Mouse (Mus musculus) heart, embryonic 16.5 days (tissue): Measurements from ENCODE around the gene Lrrc28. TPM values are rescaled to one million over a fixed set of nuclear protein-coding genes. Genes with fewer than 3 reads are reported as not detected.

Source experiments
- ATAC-seq: fragments of 200-750 bp; cut with Nextera tagmentation; replicated peaks from 2 replicates; pipeline ENCODE4 v1.8.0; 2017; ENCODE audit warnings: moderate number of reproducible peaks; ENCODE audit not compliant: insufficient read depth, low FRiP score; ENCODE audit errors: extremely low read depth
- H3K27ac ChIP-seq: fragments of 300-500 bp; sonication (generic); 2 replicates; pipeline ENCODE4 v1.5.1; 2014; ENCODE audit warnings: mild to moderate bottlenecking, low read length, control low read depth, moderate library complexity
- H3K27me3 ChIP-seq: fragments of 300-500 bp; sonication (generic); 2 replicates; pipeline ENCODE4 v1.6.1; 2014; ENCODE audit warnings: low read length, mixed read lengths; ENCODE audit not compliant: control insufficient read depth, insufficient read depth
- H3K36me3 ChIP-seq: fragments of 300-500 bp; sonication (generic); 2 replicates; pipeline ENCODE4 v1.6.1; 2014; ENCODE audit not compliant: control insufficient read depth, insufficient read depth
- H3K4me1 ChIP-seq: fragments of 300-500 bp; sonication (generic); 2 replicates; pipeline ENCODE4 v1.6.1; 2014; ENCODE audit warnings: low read length, mixed read lengths; ENCODE audit not compliant: control insufficient read depth, insufficient read depth
- H3K4me2 ChIP-seq: fragments of 300-500 bp; sonication (generic); 2 replicates; pipeline ENCODE4 v1.6.1; 2014; ENCODE audit warnings: low read depth, mild to moderate bottlenecking, control low read depth, low read length
- H3K4me3 ChIP-seq: fragments of 300-500 bp; sonication (generic); 2 replicates; pipeline ENCODE4 v1.5.1; 2014; ENCODE audit warnings: mild to moderate bottlenecking, control low read depth, low read length
- H3K9ac ChIP-seq: fragments of 300-500 bp; sonication (generic); 2 replicates; pipeline ENCODE4 v1.6.1; 2014; ENCODE audit warnings: low read length, control low read depth
- H3K9me3 ChIP-seq: fragments of 300-500 bp; sonication (generic); replicated peaks from 2 replicates; pipeline ENCODE4 v1.6.1; 2016; ENCODE audit warnings: low read length; ENCODE audit not compliant: control insufficient read depth
- WGBS: fragments of 180-500 bp; shearing (Covaris S2); extraction: QIAGEN DNeasy Blood & Tissue Kit; methylation state at CpG from one replicate; pipeline ENCODE4 v1.1.7; 2014; 5-methylcytosine and 5-hydroxymethylcytosine counted together
- polyA plus RNA-seq: library from polyadenylated mRNA; unstranded; fragments of >200 nt; fragmentation: Nextera tagmentation; extraction: Ambion mirVana; gene quantifications from 2 replicates; pipeline ENCODE4 v1.2.1, GENCODE M21; 2015

Lrrc28 gene
- polyA plus RNA-seq, 1 experiment from 2014 or later, result 13.0 TPM

GRCm38 (mm10) chr7:67544586-67544985 is 100.5 kb downstream of the Lrrc28 start:
- Histone ChIP-seq H3K4me3 (no peak overlapping the region), H3K4me2 (no peak overlapping the region), H3K36me3 (no peaks in the 10 kb centered on the region), H3K9me3 (no peaks in the 10 kb centered on the region), H3K27me3 (no peaks in the 10 kb centered on the region), H3K27ac (no peak overlapping the region), H3K9ac (no peak overlapping the region), H3K4me1 (peaks cover 8% of the 10 kb centered on the region)
- no peak for ATAC-seq

GRCm38 (mm10) chr7:67543641-67544040 is 101.4 kb downstream of the Lrrc28 start:
- 70% methylated on average over 6 of the region's 6 CpGs for WGBS
- ATAC-seq, result no peak

DNA sequence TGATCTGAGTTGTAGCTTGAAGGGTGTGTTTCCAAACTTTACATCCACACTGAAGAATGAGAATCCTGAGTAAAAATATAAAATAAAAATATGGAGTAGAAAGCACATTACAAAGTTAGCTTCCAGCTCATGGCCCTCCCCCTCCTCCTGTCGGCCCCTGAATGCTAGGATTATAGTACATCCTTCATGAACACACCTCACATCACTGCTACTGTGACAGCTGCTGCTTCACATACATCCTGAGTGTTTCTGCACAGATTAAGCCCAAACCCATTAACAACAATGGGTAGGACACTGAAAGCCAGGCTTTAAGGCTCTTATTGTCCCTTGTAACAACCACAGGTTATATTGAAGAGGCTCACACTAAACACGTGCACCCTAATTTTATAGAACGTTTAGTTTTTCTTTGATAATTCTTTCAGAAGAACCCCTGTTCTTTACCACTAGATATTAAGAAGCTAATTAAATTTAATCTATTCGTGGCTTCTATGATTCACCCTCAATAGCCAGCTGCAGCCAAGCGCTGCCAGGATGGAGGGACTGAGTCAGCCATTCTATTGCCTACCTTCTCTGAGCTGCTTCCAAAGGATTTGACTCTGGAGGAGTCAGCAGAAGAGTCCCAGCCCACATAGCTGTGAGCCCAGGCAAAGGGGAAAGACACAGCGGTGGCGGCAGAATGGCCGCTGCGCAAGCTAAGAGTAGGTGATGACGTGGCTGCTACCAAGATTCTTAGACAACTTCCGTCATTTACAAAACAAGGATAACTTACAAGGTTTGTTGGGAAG is 108.3 kb downstream of the Lrrc28 start:
- H3K4me2 ChIP-seq, result no peak overlapping the region
- H3K4me3 ChIP-seq, result no peak overlapping the region
- H3K27me3 ChIP-seq, result no peaks in the 10 kb centered on the region
- ATAC-seq, result no peak
- H3K9me3 ChIP-seq, result no peaks in the 10 kb centered on the region
- no peaks in the 10 kb centered on the region; the same call in none of the 2 replicates for H3K4me1 ChIP-seq
- H3K9ac ChIP-seq, result no peak overlapping the region
- H3K27ac ChIP-seq, result no peak overlapping the region
- no peaks in the 10 kb centered on the region for H3K36me3 ChIP-seq
- 88% methylated on average over 11 of the region's 11 CpGs for WGBS

More at GRCm38 (mm10) chr7:67543641-67544040, 101.4 kb downstream of the Lrrc28 start:
- Histone ChIP-seq H3K27ac (no peak overlapping the region), H3K4me1 (peaks cover under 1% of the 10 kb centered on the region; the same call in 1 of the 2 replicates), H3K27me3 (no peaks in the 10 kb centered on the region), H3K9me3 (no peaks in the 10 kb centered on the region), H3K36me3 (no peaks in the 10 kb centered on the region), H3K9ac (no peak overlapping the region), H3K4me3 (no peak overlapping the region), H3K4me2 (no peak overlapping the region)

DNA sequence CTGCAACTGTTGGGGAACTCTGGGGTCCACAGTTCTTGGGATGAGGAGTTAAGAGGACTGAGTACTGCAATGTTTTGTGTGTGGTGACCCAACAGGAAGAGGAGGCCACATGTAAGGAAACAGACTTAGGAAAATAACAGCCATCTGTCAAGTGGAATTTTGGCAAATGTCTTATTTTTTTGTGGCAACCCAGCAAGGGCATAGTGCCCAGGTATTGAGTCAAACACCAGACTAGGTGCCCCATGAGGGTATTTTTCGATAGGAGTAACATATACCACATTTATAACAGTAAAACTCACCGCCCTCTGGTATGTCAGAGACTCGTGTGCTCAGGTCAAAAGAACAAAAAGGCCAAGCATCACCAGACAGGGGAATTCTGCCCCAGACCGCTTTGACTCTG is 109.1 kb downstream of the Lrrc28 start:
- Histone ChIP-seq H3K9me3 (no peaks in the 10 kb centered on the region), H3K4me2 (no peak overlapping the region), H3K4me3 (no peak overlapping the region), H3K27ac (no peak overlapping the region), H3K4me1 (peaks cover 8% of the 10 kb centered on the region), H3K9ac (no peak overlapping the region), H3K27me3 (no peaks in the 10 kb centered on the region), H3K36me3 (no peaks in the 10 kb centered on the region)
- no peak for ATAC-seq
- 80% methylated on average over 4 of the region's 4 CpGs for WGBS

- Histone ChIP-seq H3K9ac (no peak overlapping the region), H3K36me3 (no peaks in the 10 kb centered on the region), H3K9me3 (no peaks in the 10 kb centered on the region), H3K27me3 (no peaks in the 10 kb centered on the region), H3K27ac (peak overlapping the region; percentile 50; the same call in 1 of the 2 replicates), H3K4me3 (no peak overlapping the region), H3K4me2 (no peak overlapping the region), H3K4me1 (peaks cover 36% of the 10 kb centered on the region)
- 23% methylated on average over 2 of the region's 2 CpGs for WGBS
- no peak for ATAC-seq
Measured at GRCm38 (mm10) chr7:67530981-67531380, 114.1 kb downstream of the Lrrc28 start.

DNA sequence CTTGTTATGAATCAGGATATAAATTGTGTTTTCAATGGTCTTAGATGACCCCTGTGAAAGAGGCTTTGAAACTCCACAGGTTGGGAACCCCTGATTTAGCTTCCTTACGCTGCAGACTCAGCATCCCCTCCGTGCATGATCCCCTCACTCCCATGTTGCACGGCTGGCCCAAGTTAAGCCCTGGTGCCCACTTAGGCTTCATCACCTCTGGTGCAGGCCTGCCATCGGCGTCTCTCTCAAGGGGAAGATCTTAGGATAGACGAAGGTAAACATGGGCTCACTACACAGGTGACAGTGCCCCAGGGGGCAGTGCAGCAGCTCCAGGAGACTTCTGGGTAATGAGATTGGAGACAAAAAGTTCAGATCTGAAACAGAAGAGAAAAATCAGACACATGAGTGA is 115.7 kb downstream of the Lrrc28 start:
- Histone ChIP-seq H3K4me3 (no peak overlapping the region), H3K9me3 (no peaks in the 10 kb centered on the region), H3K27ac (no peak overlapping the region), H3K27me3 (no peaks in the 10 kb centered on the region), H3K9ac (no peak overlapping the region), H3K4me2 (no peak overlapping the region), H3K4me1 (peaks cover 36% of the 10 kb centered on the region), H3K36me3 (no peaks in the 10 kb centered on the region)
- WGBS, result 66% methylated on average over 6 of the region's 6 CpGs
- no peak for ATAC-seq

DNA sequence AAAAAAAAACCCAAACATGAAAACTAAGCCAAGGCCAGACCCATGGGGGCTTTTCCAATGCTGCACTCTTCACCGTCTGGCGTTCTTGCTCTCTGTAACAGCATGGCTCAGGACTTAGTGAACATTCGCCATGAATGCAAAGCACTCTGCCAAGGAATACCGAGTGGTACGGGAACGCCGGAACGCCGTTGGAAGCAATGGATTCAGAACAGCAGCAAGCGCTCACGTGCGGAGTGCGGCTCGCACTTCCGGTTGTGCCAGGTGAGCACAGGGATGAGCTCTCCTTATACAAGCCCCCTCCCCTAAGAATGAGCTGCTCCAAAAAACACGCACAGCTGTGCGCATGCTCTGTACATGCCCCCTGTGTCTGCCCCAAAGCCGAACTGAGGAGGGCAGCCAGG is 116.2 kb downstream of the Lrrc28 start:
- 96% methylated on average over 18 of the region's 18 CpGs for WGBS
- no peak overlapping the region for H3K27ac ChIP-seq
- H3K36me3 ChIP-seq, result no peaks in the 10 kb centered on the region
- H3K4me3 ChIP-seq, result no peak overlapping the region
- peaks cover 36% of the 10 kb centered on the region for H3K4me1 ChIP-seq
- no peaks in the 10 kb centered on the region for H3K9me3 ChIP-seq
- H3K27me3 ChIP-seq, result no peaks in the 10 kb centered on the region
- H3K9ac ChIP-seq, result no peak overlapping the region
- no peak overlapping the region for H3K4me2 ChIP-seq
- ATAC-seq, result no peak

GRCm38 (mm10) chr7:67528063-67528811 is 116.8 kb downstream of the Lrrc28 start:
- Histone ChIP-seq H3K27ac (peak overlapping the region; percentile 72), H3K9me3 (no peaks in the 10 kb centered on the region), H3K36me3 (no peaks in the 10 kb centered on the region), H3K4me1 (peaks cover 36% of the 10 kb centered on the region), H3K4me2 (no peak overlapping the region), H3K27me3 (no peaks in the 10 kb centered on the region), H3K9ac (0 out of 2 replicates have a peak overlapping the region, but pooled peaks have one; percentile 31), H3K4me3 (no peak overlapping the region)
- ATAC-seq, result peak; percentile 71
- 40% methylated on average over 10 of the region's 10 CpGs for WGBS
